Mouse (Mus musculus): Measurements from ENCODE around the gene Nkx1-2.

Gene Nkx1-2

GRCm38 (mm10) chr7:132568817-132569216, 30.6 kb downstream of the Nkx1-2 start:
- no peak for DNase-seq (ENCODE audit: low read depth, low spot score)

- no peak for DNase-seq (ENCODE audit: low read depth, low spot score)
Observed at GRCm38 (mm10) chr7:132565831-132566230, 33.6 kb downstream of the Nkx1-2 start.

GRCm38 (mm10) chr7:132559138-132559766, 40.2 kb downstream of the Nkx1-2 start:
- no peak for DNase-seq (ENCODE audit: low read depth, low spot score)

- DNase-seq (ENCODE audit: low read depth, low spot score), result no peak
Observed at GRCm38 (mm10) chr7:132558141-132558736, 41.2 kb downstream of the Nkx1-2 start.

- DNase-seq (ENCODE audit: low read depth, low spot score), result no peak
Observed at GRCm38 (mm10) chr7:132556575-132556974, 42.9 kb downstream of the Nkx1-2 start.

- DNase-seq (ENCODE audit: low read depth, low spot score), result no peak
Observed at GRCm38 (mm10) chr7:132555911-132556310, 43.5 kb downstream of the Nkx1-2 start.

GRCm38 (mm10) chr7:132554091-132554490, 45.3 kb downstream of the Nkx1-2 start:
- DNase-seq (ENCODE audit: low read depth, low spot score), result no peak

- peak; percentile 93 for DNase-seq (ENCODE audit: low read depth, low spot score)
Observed at GRCm38 (mm10) chr7:132551351-132552126, 47.9 kb downstream of the Nkx1-2 start.

- DNase-seq (ENCODE audit: low read depth, low spot score), result no peak
Observed at GRCm38 (mm10) chr7:132547126-132547525, 52.3 kb downstream of the Nkx1-2 start.

Measured in embryo, embryonic 11.5 days (tissue).